Mouse (Mus musculus) cerebellum, postnatal 4 days (tissue): ENCODE measurements around the gene Lrrc47.

ENCODE experiments used
- DNase-seq, 2 experiments: peaks; one replicate each; pipeline ENCODE4 v3.0.0; 2022; ENCODE audit warnings: low spot score in 2 of 2, mixed read lengths in 1 of 2

Gene Lrrc47

DNA sequence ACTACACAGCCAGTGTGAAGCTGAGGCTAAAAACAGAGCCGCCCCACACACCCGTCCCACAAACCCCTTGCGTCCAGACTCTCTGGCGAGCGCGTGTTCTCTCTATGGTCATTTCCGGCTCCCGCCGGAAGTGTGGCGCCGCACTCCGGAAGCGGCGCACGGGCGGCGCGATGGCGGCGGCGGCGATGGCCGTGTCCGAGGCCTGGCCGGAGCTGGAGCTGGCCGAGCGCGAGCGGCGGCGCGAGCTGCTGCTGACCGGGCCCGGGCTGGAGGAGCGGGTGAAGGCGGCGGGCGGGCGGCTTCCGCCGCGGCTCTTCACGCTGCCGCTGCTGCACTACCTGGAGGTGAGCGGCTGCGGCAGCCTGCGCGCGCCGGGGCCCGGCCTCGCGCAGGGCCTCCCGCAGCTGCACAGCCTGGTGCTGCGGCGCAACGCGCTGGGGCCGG lies at the start of gene Lrrc47:
Lrrc47 (plus strand) TSS at position 86 of the 444 bp plus-strand sequence.
- peak; percentile 53 to 80 for DNase-seq

DNA sequence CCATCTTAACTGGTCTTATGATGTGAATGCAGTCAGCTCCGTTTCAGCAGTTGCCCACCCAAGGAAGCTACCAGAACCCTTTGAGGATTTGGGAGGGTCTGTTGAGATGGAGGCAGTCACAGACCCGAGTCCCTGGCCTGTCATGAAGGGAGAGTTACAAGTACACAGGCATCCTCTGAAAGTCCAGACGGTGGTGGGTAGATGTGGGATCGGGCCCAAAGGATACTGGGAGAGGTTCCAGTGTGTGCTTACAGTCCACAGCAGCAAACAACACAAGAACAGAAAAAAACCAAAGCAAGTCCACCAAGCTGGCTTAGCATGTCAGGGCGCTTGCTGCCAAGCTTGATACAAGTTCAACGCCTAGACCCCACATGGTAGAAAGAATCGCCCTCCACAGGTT lies 48.9 kb upstream of the Lrrc47 start:
- DNase-seq: no peak

DNA sequence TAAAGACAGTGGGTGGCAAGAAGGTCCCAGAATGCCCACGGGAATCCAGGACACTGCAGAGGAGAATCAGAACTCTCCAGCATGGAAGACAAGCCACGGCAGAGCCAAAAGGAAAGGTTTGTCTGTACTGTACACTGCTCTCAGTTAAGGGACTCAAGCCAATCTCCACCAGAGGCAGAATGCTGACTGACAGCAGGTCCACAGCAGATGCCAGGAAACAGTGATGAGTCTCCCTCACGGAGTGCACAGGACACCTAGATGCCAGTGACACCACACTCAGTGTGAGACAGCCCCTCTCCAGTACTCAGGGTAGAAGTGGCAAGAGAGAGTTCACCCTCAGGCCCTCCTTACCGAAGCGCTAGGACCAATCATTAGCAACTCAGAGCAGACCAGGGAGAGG lies 44.9 kb upstream of the Lrrc47 start:
- DNase-seq: no peak

DNA sequence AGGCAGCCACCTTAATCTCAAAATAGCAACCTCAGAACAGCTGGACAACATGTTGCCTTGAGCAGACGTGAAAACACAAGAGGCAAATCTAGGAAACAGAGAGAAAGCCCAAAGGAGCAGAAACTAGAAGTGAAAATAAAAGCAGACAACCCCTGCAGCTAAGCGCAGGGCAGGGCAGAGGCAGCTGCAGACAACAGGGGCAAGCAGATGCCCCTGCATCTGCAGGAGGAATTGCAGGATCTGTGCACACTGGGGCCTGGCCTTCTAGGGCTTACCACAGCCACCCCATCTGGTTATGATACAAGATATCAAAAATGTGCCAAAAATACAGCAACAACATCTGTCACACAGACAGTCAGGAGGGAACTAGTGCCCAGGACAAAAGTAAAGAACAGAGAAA lies 44.0 kb upstream of the Lrrc47 start:
- DNase-seq: no peak

DNA sequence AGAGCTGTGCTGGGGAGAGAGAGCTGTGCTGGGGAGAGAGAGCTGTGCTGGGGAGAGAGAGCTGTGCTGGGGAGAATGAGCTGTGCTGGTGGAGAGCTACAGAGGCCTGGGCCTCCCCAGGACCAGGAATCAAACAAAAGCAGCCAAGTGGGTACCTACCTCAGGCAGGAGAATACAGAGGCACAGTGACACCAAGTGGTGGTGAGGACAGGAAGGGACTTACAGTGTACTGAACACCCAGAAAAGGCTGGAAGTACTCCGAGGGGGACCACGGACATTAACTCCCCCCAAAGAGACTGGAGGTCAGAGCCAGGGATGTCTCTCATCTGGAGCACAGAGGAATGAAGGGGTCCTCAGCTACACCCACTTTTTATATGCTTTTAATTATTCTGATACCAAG lies 43.5 kb upstream of the Lrrc47 start:
- no peak for DNase-seq

DNA sequence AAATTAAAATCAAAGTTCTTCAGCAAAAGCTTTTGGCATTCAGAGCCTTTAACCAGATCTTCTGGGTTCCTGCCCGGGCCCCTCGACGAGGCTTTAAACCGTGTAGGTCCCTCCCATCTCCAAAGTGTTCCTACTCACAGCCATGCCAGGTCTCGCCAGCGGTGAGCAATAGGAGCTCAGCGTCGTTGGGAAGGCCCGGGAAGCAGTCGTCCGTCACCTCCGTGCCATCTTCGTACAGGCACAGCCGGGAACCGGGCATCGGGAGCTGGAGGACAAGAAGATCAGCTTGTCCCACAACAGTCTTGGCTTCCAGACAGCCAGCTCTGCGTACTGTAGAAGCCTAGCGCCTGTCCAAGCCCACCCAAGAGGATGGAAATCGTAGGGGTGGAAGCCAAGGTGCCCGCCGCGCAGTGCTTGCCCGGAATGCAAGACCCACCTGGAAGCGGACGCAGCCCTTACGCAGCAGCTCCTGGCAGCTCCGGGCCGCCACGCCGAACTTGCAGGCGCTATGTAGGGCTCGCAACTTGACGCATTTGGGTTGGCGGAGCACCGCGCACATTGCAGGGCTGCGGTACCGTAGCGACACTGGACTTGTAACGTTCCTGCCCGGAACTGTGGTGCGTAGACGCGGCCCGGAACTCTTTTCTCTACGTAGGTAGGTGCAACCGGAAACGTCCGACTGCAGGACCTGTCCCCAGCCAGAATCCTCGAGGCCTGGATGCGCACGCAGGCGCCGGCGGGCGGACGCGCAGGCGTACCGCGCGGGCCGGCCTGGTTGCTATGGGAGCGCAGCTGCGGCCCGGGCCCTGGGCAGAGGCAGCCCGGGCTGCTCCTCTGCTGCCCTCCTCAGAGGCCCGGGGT lies 36.9 kb upstream of the Lrrc47 start, which contains the start of the genes Dffb and Cep104:
Dffb (minus strand) TSS at position 696 of the 861 bp plus-strand sequence.
Cep104 (plus strand) TSS at position 764 of the 861 bp plus-strand sequence.
- peak; percentile 90 to 97 for DNase-seq

DNA sequence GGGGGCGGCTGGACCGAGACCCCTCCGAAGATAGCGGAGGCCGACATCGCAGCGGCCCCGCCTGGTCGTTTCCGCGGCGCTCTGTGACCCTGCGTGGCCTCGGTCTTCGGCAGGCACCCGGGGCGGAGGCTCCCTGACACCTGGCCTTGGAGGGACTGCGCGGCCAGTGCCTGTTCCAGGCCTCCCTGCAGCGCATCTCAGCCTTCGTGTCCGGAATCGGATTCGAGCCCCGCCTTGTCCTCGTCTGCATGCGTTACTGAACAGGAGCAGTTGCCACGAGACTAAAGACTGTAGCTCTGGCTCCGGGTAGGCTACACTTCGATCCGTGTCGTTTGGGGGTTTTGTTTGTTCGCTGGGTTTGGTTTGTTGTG lies 36.3 kb upstream of the Lrrc47 start:
- DNase-seq: no peak

DNA sequence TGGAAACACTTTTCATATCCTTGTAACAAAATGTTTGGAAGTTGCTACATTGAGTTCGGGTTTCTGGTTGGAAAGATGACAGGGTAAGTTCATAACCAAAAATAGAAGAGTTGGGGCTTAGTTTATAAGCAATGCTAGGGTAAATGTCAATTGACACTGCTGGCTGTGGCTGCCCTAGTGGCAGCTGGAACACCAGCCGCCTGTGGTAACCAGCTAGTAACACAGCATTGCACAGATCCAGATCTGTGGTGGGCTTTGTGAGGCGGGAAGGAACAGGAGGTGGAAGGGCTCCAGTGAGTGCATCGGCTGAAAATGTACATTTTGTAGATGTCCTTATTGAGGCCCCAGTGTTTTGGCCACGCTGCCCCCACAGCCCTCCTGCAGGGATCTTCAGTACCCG lies 35.8 kb upstream of the Lrrc47 start:
- no peak for DNase-seq

DNA sequence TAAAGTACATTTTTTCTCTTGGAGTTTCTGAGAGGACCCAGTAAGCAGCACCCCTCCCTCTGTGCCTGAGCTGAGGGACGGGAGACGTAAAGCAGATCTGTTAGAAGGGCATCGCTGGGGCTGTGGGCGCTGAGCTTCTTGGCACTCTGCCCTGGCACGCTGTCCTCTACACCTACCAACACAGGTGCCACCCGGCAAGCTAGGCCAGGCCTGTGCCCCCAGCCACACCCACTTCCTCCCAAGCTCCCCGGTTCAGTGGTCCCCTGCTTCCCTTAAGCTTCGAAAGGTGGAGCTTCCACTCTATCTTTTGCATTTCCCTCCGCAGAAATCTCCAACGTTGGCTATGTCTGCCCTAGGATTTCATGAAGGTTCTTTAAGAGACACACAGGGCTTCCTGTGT lies 32.3 kb upstream of the Lrrc47 start:
- DNase-seq: no peak

DNA sequence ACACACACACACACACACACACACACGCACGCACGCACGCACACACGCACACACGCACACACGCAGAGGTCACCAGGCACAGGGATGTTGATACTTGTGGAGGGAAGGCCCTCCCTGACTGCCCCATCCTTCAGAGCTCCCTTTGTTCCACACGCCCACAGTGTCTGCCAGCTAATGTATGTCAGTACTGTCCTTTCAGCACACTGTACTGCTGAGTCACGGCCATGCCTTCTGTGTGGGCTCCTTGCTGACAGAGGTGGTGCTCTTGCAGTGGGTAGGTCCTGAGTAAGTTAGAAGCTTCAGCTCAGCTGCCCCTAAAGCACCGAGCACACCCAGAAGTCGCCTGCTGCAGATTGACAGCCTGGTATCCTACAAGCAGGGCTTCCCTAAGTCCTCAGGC lies 31.1 kb upstream of the Lrrc47 start:
- DNase-seq: no peak

DNA sequence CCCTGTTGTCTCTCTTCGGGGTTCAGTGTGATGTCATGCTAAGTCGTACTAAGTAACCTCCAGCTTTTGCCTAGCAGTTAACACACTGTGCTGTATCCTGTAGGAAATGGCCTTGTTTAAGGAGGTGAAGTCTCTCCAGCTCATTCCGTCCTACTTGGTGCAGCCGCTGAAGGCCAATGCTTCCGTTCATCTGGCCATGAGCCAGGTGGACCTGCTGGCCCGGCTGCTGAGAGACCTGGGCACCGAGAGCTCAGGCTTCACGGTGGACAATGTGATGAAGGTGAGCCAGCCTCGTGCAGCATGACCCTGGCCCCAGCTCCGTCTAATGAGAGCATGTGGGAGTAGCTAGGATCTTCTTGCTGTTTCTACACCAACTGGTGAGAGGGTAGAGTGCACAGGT lies 18.8 kb upstream of the Lrrc47 start:
- DNase-seq: no peak

DNA sequence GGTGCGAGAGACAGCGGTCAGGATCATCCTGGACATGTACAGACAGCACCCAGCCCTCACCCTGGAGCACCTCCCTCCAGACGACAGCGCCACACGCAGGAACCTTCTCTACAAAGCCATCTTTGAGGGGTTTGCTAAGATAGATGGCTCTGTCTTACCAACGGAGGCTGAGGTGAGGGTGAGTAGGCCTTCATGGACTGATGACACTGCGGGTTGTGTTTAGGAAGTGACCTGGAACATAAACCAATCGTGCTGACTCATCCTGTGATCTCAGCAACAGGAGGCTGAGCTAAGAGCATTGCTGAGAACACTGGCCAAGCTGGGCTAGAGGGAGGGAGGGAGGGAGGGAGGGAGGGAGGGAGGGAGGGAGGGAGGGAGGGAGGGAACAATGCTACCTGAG lies 18.0 kb upstream of the Lrrc47 start:
- DNase-seq: no peak

DNA sequence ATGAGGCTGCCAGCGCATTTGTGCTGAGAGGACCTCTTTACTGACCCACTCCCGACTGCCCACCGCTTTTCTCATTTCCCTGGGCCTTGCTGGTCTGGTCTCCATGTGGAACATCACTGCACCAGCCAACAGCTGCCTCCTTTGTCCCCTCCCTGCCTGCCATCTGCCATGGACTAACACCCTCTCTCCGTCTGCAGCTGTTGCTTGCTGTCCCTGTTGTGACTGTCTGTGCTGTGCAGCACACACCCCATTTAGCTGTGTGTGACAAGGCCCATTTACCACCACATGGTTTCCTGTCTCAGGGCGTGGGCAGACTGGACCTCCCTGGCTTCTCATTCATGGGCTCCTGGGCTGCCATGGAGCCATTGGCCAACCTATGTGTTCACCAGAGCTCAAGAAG lies 6.0 kb upstream of the Lrrc47 start:
- no peak for DNase-seq

DNA sequence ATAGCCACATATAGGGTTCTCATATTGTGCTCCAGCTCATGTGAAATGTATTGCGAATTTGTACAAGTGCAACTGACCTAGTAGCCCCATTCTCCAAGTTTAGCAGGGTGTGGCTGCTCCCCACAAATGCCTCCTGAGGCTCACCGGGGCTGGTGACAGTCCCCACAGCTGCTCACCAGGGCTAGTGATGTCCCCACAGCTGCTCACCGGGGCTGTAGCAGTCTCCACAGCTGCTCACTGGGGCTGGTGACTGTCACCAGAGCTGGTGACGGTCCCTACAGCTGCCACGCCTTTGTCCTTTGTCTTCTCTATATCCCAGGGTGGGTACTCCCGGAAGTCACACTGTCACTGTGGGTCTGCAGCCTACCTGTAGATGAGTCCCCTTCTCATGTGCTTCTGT lies 5.3 kb upstream of the Lrrc47 start:
- no peak for DNase-seq

DNA sequence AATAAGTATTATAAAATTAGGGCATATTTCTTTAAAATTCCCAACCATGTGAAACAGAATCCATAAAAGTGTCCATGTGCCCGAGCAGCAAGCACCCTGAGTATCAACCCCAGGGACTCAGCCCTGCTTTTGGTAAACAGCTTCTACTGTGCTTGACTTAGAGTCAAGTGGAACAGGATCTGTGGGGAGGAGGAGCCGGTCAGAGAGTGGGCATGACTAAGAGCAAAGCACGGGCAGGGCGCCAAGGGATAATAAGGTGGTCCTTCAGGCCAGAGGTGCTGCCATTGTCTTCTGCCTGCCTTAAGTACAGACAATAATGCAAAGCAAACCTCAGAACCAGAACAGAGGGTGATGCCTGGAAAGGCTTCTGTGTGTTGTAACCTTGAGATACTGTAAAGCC lies 3.8 kb upstream of the Lrrc47 start:
- no peak for DNase-seq

DNA sequence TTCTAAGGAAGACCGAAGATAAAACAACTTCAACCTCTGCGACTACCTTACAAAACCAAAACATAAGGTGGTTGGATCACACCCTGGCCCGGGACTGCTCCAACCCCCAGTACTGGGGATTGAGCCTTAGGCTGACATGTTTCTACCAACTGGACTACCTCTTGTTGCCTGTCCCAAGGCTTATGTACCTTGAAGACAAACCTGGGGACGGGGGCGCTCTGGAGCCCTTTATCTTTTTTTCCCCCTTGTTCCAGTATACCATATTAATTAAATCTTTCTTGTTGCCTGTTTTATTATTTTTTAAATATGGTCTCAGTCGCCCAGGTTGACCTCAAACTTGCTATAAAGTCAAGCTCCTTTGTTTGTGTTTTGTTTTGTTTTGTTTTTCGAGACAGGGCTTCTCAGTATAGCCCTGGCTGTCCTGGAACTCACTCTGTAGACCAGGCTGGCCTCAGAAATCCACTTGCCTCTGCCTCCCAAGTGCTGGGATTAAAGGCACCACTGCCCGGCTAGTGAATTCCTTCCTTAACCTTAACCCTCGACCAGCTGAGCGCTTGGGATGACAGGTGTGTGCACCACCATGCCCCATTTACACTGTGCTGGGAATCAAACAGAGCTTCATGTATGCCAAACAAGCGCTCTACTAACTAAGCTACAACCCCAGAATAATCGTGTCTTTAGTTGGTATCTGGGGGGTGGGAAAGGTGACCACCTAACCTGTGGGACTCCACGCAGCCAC lies 455 bp upstream of the Lrrc47 start:
- DNase-seq: no peak

DNA sequence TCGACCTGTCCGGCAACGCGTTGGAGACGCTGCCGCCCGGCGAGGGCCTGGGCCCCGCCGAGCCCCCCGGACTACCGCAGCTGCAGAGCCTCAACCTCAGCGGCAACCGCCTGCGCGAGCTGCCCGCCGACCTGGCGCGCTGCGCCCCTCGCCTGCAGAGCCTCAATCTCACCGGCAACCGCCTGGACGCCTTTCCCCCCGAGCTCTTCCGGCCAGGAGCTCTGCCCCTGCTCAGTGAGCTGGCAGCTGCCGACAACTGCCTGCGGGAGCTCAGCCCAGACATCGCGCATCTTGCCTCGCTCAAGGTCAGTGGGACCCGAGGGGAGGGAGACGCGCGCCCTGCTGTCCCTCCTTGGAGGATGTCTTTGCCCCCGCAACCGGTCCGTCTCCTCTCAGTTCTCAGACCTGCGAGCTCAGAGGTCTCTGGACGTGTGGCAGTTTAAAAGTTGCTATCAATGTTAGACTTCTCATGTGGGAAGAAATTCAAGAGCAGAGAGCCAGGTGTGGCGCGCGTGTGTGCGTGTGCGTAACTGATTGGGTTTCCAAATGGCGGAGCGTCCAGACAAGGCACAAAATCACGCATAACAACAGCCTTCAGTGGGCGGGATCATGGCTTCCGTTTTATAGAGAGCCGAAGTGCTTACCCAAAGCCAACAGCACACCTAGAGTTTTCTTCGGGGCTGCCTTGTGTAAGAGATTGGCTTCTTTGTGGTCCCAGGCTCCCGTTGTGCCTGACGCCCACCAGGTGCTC lies 776 bp downstream of the Lrrc47 start:
- DNase-seq: peak in 1 of 2 experiments; percentile 18

DNA sequence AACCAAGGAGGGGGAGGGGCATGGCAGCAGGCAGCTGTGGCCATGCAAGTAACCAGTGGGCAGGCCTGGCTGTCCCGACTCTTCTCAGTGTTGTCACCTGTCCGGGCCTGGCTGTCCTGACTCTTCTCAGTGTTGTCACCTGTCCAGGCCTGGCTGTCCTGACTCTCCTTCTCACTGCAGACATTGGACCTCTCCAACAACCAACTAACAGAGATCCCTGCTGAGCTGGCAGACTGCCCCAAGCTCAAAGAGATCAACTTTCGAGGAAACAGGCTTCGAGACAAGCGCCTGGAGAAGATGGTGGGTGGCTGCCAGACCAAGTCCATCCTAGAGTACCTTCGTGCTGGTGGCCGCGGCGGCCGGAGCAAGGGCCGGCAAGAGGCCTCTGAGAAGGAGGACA lies 3.9 kb downstream of the Lrrc47 start:
- DNase-seq: no peak

DNA sequence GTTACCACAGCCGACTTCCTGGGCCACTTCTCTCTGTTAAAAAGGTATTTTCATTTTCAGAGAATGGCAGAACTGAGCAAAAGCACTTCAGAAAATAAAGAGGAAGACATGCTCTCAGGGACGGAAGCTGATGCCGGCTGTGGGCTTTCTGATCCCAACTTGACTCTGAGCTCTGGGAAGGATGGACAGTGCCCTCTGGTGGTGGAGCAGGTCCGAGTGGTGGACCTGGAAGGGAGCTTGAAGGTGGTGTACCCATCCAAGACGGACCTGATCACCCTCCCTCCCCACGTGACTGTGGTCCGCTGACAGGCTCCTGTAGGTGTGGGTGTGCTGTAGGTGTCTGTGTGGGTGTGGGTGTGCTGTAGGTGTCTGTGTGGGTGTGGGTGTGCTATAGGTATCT lies 8.0 kb downstream of the Lrrc47 start:
- peak in 1 of 2 experiments; percentile 37 for DNase-seq

DNA sequence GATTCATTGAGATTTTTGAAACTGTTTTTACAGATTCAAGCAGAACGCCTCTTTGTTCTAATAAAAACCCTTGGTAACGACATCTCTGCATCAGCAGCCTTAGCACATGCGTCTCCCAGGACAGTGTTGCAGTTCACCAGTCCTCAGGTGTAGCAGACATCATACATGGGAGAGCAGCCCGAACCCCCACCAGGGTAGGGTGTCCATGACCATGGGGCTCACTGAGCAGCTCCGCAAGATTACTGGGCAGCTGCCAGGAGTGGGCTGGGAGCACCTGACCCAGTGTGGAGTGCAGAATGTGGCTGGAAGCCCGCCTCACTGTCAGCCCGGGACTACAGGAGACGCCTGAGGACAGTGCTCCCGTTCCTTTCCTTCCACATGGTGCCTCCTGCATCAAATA lies 9.9 kb downstream of the Lrrc47 start:
- DNase-seq: no peak

DNA sequence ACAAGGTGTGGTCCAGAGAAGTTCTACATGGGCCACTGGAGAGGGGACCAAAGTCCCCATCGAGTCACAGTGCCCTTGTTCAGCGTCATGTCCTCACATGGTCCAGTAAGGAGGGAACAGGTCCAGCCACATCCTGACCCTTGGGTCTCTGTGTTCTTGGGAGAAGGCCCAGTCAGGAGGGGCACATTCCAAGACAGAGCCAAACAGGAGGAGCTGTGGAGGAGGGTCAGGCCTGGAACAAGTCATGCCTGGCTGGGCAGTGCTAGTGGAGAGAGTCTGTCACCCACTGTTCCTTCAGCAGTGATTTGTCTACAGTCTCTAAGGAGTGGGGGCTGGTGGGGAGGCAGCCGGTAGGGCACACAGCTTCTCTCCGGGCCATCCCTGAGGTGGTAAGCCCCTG lies 10.9 kb downstream of the Lrrc47 start:
- DNase-seq: no peak

DNA sequence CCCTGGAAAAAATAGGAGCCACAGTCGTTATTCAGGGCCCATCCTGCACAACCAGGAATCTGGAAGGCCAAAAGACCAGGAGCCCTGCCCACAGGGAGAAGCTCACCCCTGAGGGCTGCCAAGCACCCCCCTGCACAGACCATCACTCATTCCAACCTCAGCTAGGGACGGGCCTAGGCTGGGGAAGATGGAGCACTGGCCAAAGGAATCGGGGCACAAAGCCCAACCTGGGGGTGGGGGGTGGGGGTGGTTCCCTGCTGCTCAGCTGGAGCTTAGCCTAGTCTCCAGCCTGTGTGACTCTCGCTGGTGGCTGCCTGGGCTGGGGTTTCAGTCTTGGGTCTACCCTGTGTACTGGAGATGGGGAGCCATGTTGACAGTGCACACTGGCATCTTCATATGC lies 11.3 kb downstream of the Lrrc47 start:
- no peak for DNase-seq
